Mouse (Mus musculus): ENCODE data around the gene Rora.

GRCm38 (mm10) chr9:69050856-69051255, 397.3 kb downstream of the Rora start:
- TF ChIP-seq CTCF (IDR thresholded peaks at IDR 0.05; ENCODE audit: extremely low read depth, insufficient read length, insufficient replicate concordance, low read depth, low read length): no peak
- no peak for TF ChIP-seq POLR2A (IDR thresholded peaks at IDR 0.05; ENCODE audit: low read depth, low read length)
